Mouse (Mus musculus) embryo, embryonic 10.5 days (tissue): ENCODE measurements around the gene Nell1.

Experiments used
- DNase-seq: peaks from one replicate; pipeline ENCODE4 v3.0.0-alpha.2; 2015; ENCODE audit warnings: low spot score

The Nell1 gene

DNA sequence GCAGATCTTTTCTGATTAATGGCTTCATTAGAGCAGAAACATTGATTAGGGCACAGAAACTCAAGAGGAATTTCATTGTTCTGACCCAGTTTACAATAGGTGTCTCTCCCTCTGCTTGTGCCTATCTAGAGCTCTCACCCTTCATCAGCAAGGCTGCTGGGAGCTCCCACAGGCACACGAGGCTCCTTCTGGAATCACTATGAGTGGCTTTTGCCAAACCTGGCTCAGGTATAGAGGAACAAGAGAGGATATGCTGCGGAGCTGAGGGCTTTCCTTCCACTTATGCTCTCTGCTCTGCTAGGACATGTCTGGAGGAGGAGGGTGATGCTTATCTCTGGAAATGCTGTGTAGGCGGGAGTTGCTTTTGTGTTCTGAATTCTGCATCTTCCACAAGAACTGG lies 285.4 kb downstream of the Nell1 start:
- no peak for DNase-seq

DNA sequence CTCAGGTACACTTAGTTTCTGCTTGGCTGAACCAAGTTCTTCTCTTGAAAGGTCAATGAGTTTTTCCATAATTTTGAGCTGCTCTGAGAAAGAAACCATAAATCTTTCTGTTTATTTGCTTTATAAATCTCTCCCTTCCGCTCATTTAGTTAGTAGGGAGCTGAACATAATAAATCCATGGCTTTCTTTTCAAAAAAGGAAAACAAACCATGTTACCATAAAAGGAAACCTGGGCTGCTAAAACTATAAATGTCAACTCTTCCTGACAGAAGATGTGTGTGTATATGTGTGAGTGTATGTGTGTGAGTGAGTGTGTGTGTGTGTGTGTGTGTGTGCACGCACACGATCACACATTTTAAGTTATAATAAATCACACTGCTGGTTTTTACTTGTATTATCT lies 320.8 kb downstream of the Nell1 start:
- no peak for DNase-seq

DNA sequence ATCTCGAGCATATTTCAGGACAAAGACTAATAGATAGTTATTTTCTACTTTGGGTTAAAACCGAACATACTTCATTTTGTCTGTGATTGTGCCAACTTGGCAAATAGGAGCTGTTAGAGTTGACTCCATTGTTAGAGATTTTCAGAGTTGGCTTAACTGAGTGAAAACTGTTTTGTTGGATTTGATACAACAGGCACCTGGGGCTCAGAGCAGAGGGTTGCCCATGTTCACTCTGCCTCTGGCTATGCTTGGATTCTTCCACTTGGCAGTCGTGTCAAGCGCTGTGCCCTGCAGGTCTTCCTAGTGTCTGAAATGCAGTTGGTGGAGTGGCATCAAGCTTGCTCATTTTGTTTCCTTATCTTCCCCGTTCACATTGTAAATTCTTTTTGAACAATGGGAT lies 363.6 kb downstream of the Nell1 start:
- DNase-seq = no peak

DNA sequence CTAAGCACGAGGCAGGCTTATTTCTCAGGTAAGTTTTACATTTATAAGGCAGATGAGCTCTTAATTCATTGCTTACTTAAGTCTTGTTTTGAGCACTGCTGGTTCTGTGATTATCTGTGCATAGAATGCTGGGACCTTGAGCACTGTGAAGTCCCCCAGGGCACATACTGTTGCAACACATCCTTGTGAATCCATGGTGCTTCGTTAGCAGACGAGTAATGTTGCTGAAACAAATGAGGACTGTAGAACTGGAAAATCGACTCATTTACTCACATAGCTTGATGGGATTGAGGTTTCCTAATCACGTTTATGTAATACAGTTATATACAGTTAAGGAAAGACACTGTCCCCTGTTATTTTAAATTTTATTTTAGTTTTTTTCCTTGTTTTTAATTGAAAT lies 364.1 kb downstream of the Nell1 start:
- no peak for DNase-seq

DNA sequence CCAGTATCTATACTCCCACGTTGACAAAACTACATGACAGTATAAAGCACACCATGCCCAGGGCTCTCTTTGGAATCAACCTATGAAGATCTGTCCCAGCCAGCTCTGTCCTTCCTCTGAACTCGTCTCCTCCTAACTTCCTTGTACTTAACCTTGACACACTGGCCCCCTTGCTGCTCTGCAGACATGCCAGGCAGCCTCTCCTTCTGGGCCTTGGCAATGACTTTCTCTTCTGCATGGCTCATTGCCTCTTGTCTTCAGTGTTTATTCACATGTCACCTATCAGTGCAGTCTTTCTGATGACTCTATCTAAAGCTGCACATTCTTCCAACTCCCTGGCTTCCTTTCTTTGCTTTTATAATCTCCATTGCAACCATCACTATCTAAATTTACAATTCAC lies 376.9 kb downstream of the Nell1 start:
- DNase-seq = no peak

DNA sequence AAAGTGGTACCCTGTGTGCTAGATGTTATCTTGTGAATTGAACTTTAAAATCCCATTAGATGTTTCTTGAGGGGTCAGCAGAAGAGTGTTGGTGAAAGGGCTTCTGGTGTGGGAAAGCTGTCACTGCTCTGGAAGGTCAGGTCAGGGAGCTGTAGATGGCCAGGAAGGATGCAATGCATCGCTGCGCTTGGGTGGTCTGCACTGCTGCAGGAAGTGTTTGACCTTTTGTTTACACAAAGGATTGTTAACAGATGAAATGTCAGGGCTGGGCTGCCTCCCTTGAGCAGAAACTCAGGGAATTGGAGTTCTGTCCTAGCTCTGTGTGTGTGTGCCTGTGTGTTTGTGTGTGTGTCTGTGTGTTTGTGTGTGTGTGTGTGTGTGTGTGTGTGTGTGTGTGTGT lies 382.5 kb downstream of the Nell1 start:
- DNase-seq = peak; percentile 66

DNA sequence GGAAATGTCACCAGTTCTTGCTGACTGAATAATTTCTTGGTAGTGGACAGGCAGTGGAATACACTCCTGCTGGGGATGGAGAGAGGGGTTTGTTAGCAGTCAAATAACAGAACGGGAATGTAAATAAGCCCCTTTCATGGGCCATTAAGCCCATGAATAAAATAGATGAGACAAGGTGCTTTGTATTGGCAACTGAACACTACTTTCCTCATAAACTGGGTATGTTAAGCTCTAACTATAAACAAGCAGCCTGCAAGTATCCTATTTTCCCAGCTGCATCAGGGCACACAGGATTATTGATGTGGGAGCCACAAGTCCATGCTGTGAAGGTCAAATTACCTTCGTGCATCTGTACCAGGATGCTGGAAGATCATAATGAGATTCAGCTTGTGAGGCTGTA lies 387.4 kb downstream of the Nell1 start:
- peak; percentile 17 for DNase-seq

DNA sequence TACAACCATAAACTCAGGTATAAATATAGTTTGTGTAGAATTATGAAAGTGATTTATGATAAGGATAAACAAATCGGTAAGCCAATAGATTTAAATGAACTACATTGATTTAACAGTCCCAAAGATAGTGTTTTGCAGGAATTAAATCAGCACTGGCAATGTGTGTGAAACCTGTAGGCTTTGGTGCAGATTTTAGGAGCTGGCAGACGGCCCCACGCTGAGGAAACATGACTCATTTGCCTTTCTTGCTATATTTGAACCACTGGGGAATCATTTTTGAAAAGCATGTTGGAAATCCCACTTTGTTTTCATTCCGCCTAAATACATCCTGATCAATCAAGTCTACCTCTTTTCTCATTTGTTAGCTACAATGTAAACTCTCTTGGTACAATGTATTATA lies 400.2 kb downstream of the Nell1 start:
- DNase-seq = no peak

DNA sequence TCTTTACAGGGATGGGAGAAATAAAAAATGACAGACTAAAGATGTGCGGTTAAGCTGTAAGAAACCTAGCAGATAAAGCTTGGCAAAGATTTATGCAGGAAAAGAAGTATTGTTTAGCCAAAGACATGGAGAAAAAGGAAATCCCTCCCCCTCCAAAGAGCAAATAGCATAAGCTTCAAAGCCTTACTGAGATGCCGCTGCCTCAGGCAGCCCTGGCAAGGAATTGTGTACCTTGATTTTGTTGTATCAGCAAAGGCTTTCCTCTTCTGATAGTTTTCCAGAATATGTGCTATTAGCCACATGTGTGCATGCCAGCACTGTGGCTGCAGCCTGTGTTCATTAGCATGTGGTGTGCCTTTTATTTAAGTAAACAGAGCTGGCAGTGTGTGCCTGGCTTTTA lies 435.8 kb downstream of the Nell1 start:
- no peak for DNase-seq

DNA sequence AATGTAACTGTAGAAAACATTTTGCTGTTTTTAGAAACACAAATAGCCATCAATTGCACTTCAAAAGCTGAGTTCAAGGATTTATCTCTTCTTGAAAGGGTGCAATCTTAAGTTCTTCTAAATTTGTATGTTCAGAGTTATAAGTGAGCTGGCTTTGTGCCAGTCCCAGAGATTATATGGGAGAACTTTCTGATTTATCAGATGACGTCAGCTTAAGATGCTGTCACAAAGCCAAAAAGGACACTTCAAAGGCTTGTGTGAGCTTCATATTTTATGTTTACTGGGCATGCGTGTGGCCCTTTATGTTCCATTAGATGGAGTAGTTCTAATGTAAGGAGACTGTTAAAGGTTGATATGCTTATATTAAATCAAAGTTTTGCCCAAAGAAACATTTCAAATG lies 445.3 kb downstream of the Nell1 start:
- no peak for DNase-seq

DNA sequence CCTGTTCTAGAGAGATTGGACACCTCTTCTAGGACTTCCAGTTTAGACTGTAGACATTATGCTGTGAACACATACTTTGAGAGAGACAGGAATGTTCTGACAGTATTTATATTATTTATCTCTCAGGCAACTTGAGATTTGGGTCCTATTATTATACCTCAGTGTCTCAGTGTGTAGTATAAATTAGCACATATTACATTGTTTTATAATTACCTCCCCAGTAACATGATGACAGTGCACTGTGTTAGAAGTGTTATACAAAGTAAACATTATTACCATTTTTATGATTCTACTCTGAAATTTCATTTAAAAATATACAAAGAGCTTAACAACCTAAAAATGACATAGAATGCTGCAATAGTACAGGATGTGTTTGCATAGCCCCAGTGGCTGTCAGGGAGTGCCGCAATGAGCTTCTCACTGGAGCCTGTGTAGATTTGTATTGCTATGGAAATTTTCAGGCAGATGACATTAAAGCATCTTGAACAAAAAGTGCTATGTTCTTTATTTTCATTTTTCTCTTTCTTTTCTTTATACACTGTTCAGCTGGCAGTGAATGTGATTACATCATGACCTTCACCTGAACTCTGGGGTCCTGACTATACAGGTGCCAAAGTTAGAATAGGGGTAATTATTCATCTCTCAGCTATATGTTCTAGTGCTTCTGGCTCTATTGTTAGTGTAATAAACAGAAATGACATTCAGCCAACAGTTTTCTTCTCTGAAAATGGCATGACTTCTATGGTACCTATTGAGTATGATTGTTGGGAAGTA lies 447.9 kb downstream of the Nell1 start:
- DNase-seq = no peak

DNA sequence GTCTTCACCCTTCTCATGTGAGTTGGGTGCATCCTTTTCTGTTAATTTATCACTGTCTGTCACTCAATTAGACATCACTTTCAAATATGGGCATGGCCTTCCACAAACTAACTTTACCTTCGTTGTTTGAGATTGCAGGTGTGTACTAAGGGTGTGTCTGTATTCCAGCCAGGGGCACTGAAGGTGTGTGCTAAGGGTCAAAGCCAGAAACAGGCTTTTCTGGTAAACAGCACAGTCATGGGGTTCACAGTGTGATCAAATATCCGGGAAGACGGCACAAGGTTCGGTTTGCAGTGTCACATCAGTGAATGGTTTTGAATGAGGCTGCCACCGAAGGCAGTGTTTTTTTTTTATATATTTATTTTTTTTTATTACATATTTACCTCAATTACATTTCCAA lies 455.1 kb downstream of the Nell1 start:
- DNase-seq = no peak

DNA sequence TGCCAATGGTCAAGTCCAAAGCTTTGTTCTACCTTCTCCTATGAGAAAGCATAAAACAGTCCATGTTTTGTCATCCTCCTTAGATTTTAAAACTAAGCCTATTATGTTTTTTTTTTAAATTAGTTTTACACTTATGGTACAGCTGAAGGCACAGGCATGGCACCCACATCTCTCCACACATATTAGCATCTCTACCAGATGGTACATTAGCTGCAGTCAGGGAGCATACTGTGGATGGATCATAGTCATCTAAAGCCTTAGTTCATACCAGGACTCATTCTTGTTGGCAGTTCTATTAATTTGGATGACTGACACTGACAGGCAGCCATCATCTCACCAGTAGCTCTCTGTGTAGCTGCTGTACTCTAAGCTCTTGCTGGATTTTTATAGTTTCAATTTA lies 466.6 kb downstream of the Nell1 start:
- DNase-seq = no peak

DNA sequence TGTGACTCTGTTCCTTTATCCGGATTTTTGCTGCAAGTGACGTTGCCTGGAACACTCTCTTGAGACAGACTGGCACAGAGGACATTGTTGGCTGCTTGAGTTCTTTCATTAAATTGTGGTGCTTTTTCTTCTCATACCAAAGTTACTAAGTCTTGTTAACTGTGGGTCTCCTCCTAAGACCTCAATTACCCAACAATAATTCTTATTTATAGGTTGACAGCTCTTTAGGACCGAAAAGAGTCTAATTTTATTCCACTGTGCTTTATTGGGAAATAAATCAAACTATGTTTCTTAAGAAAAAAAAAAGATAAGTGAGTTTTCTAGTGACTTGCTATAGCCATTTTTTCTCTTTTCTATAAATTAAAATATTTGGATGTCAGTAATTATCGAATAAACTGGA lies 472.7 kb downstream of the Nell1 start:
- DNase-seq = no peak

DNA sequence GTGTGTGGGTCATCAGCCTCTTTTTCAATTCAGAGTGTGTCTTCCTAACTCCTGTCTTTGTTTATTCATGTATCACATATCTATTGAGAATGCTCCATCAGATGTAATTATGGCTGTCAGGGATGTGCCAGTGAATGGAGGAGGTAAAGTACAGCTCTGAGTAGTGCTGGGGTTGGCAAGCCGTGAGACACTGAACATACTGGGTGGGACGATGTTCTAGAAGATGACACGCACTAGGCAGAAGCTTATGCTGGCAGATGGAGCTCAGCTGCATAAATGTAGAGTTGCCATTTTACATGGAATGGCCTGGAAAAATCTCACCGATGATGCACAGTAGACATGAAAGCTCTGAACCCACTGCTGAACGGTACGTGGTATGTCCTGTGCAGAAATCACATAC lies 493.1 kb downstream of the Nell1 start:
- DNase-seq = no peak

DNA sequence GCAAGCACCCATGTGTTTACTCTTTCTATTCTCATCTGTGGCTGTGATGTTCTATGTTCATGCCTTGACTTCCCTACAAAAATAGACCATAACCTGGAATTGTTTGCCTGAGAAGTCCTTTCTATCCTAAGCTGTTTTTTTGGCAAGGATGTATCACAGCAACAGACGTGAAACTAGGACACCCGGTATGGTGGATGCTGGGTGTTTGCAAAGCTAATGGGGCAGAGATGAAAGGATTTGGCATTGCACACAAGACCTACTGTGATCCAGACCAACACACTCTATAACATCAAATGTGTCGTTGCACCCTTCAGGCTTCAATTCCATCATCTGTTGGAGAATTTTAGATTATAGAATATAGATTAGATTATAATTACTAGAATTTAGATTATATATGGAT lies 495.9 kb downstream of the Nell1 start:
- no peak for DNase-seq

DNA sequence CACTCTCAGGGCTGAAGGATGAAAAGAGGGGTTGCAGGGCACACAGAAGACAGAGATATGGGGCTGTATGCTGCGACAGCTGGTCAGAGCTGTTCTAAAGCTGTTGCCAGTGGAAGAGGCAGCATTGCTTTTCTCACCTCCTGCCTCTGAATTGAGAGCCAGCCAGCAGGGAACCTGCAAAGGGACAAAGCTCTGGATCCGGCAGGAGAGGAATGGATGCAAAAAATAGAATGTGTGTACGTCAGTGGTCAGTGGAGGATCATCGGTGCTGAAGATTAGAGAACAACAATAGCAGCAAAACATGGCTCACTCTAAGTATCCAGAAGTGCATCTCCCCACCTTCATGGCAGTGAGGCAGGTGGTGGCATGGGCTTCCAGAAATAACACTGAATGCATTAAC lies 507.3 kb downstream of the Nell1 start:
- DNase-seq = no peak

DNA sequence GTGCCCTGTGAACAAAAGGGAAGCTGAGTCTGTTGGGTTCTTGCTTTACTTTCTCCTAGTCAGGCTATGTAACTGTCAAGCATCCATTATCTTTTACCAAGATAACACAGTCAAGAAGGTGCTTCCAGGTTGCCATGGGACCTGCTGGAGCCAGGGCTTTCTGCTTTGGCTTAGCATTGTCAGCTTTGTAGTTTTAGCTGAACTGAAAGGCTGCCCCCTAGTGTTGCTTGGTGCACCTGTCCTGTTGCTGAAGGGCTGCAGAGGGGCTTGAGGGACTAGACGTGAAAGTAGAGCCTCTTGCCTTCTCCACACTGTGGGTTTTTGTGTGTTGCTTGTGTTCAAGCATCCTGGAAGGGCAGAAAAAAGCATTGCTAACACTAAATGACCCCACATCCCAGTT lies 510.6 kb downstream of the Nell1 start:
- peak; percentile 68 for DNase-seq

DNA sequence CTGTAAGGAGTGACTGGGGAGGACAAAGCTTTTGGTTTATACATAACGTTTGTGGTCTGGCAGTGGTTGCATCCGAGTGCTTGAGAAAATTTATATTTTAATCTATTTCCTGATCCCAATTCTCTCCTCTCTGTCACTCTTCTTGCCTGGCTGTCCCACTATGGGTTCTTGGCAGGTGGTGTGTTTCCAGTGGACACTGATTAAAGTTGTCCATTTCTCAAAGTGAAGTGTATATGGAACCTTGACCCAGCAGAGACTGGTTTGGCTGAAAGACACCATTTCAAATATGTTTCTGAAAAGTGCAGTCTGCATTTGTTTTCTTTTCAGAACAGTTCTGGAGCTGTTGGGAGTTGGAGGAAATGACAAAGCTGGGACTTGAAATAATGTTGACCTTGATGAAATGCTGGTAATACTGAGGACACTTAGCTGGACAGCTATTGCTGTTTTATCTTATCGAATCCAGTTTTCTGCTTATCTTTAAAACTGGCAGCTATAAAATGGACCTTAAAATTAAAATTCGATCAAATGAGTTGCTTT lies 512.3 kb downstream of the Nell1 start:
- no peak for DNase-seq

DNA sequence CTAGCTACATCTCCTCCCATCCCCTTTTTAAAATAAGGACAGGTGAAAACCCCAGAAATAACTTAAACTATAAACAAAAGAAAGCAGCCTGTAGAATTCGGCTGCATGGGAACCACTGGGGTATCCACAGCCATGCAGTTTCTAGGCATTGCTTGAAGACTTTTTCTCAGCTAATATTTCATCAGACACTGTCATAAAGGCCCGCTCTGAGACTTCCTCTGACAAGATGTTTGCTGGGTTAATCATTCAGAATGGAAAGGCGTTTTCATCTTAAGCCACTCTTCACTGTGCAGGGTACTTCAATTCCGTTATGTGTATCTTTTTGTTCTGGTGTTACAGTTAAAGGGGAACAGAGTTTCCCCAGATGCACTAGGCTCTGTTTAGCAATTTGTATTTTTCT lies 526.9 kb downstream of the Nell1 start:
- DNase-seq = no peak

DNA sequence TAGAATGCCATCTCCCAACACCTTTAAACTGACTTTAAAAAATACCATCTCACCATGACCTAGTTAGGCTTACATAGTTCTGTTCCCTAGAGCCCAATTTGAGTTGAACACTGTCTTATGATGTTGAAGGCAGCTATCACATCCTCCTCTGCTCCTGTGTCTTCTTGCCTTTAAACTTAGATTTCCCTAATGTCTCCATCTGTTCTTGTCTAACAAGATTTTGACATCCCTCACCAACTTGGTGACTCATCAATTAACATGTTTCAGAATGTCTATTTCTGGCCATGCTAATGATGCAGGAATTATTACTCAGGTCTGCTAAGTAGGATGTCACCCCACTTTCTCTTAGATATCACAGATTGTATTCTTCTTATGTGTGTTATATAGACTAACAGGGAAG lies 532.4 kb downstream of the Nell1 start:
- DNase-seq = no peak

DNA sequence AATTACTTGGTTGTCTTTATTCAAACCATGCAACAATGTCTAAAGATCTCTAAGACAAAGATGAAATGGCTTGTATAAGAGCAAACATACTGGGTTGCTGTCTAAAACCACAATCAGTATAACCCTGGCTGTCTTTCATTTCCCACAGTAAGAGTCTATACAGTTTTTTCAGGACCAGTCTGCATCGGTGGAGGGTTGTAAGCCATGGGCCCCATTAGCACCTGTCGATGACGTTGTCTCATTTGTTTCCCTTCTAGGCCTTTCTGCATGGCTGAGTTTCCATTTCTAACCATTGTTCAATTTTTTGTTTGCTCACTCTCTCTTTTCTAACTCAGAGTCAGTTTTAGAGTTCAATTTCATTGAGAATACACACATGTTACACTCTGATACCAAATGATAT lies 540.2 kb downstream of the Nell1 start:
- no peak for DNase-seq

DNA sequence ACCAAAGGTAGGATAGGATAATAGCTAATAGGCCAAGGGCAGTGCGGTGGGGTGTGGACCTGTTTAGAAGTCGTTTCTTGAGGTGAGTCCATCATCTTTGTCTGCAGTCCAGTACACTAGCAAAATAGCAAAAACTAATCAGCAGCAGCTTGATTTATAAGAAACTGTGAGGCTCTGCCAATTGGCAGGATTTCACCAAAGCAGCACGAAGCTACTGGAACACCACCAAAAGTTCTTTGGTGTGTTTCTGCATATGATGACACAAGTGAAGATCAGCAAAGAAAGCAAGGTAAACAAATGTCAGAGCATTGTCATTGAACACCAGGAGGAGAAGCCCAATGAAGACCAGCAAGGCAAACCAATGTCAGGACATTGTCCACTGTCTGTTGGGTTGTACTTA lies 542.0 kb downstream of the Nell1 start:
- no peak for DNase-seq

DNA sequence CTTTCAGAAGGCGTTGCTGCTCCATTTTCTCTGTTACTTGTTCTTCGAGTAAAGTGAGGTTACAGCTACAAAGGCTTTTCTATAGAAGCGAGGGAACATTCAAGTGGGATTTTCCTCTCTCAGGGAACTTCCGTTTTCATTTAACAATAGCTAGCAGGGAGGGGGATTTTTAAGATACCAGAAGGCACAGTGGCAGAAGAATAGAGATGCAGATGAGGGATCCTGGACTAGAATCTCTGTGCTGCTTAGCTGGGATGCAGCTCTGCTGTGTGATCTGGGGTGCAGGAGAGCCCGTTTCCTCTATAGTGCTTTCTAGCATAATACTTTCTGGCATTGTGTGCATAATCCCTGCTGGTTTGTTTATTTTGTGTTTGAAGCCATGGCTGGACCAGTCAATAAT lies 568.7 kb downstream of the Nell1 start:
- no peak for DNase-seq
